Mouse (Mus musculus): ENCODE measurements at regions not wholly inside any gene's neighbourhood (a gene's known extent, or its start where the extent isn't known, plus 50 kb on each side); places are given as distances from the start of the nearest gene placed in this dataset.
"Not testable (repeated sequence)": the region's sequence is repeated elsewhere in the genome, so short reads cannot be mapped to it uniquely, and the experiment has no call there.

DNA sequence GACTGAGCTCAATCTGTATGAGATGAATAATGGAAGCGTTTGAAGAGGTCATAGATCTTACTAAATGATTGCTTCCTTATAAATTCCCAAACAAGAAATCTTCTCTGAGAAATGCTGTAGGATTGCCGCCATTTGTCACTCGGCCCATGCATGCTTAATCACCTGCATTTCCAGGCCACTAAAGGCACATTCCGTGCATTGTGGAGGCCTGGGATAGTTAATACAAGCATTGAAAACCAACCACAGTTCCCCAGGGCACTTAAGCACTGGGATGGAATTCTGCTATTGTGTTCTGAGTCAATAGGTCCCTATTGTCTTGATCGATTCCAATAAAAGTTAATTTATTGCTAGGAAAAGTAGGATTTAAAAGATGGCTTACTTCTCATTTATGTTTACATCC lies 92.5 kb downstream of the Naa11 start:
- ATAC-seq (replicated peaks; ENCODE audit: low FRiP score, low TSS enrichment, low read depth) (no peak), DNase-seq (ENCODE audit: low spot score) (no peak)
- H3K4me3 ChIP-seq (ENCODE audit: low read depth, low read length), result no peak overlapping the region
- H3K4me1 ChIP-seq (replicated peaks; ENCODE audit: control insufficient read depth, insufficient read depth, low read length), result no peaks in the 10 kb centered on the region
- no peaks in the 10 kb centered on the region for H3K27me3 ChIP-seq (replicated peaks; ENCODE audit: control insufficient read depth, insufficient read depth, low read length)
- H3K27ac ChIP-seq (ENCODE audit: low read depth), result no peak overlapping the region
- no peaks in the 10 kb centered on the region for H3K36me3 ChIP-seq (ENCODE audit: control insufficient read depth, insufficient read depth, low read length)
- H3K9ac ChIP-seq (ENCODE audit: low read length), result no peak overlapping the region
- H3K4me2 ChIP-seq (ENCODE audit: low read length), result no peak overlapping the region
- 72% methylated on average over 5 of the region's 5 CpGs for WGBS
- no peaks in the 10 kb centered on the region for H3K9me3 ChIP-seq (ENCODE audit: control insufficient read depth, low read length)

DNA sequence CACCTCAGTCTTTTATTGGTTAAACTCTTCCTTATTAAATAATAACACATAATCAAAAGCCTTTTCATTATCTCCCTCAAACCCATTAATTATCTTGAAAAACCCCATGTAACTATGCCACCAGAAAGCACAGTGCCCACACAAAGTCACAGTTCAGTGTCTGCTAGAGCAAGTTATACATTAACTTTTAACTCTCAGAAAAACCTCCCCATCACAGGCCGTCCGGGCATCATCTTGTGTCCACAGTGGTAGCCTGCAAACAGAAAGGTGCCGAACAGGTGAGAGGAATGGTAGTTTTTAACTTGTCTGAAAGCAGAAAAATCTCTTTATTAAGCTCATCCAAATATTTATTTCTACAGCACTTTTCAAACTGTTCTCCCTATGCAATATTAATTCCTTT lies 96.0 kb downstream of the Naa11 start:
- no peak for DNase-seq (ENCODE audit: low spot score)
- WGBS, result 68% methylated on average over 3 of the region's 3 CpGs

DNA sequence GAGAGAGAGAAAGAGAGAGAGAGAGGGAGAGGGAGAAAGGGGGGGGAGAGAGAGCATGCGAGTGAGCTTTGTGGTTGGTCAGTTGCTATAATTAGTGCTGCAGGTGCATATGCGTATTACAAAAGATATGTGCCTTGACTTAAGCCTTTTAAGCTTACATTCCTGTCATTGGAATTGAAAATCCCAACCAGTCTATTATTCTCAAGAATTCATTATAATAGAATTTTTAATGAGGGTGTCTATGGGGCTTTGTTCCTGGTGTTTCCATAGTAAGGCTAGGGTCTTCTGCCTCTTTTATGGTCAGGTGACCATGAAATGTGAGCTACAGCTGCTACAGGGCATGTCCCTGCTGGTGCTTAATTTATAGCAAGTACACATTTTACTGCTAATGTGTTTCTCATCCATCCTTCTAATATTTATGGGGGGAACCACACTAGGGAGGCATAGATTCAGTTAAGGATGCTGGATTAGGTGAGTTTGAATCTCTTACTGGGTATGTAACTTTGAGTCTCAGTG lies 102.0 kb downstream of the Naa11 start:
- Histone ChIP-seq H3K9me3 (ENCODE audit: control insufficient read depth, low read length) (no peaks in the 10 kb centered on the region), H3K4me2 (ENCODE audit: low read length) (no peak overlapping the region), H3K9ac (ENCODE audit: low read length) (no peak overlapping the region), H3K36me3 (ENCODE audit: control insufficient read depth, insufficient read depth, low read length) (no peaks in the 10 kb centered on the region), H3K27me3 (replicated peaks; ENCODE audit: control insufficient read depth, insufficient read depth, low read length) (no peaks in the 10 kb centered on the region), H3K27ac (ENCODE audit: low read depth) (no peak overlapping the region), H3K4me3 (ENCODE audit: low read depth, low read length) (no peak overlapping the region), H3K4me1 (replicated peaks; ENCODE audit: control insufficient read depth, insufficient read depth, low read length) (no peaks in the 10 kb centered on the region)
- ATAC-seq (replicated peaks; ENCODE audit: low FRiP score, low TSS enrichment, low read depth) (no peak), DNase-seq (ENCODE audit: low spot score) (no peak)
- 74% methylated on average over 2 of the region's 2 CpGs for WGBS

More for the DNA sequence above, 96.0 kb downstream of the Naa11 start:
- no peaks in the 10 kb centered on the region for H3K4me1 ChIP-seq (replicated peaks; ENCODE audit: control insufficient read depth, insufficient read depth, low read length)
- ATAC-seq (replicated peaks; ENCODE audit: low FRiP score, low TSS enrichment, low read depth), result no peak
- H3K36me3 ChIP-seq (ENCODE audit: control insufficient read depth, insufficient read depth, low read length), result no peaks in the 10 kb centered on the region
- no peaks in the 10 kb centered on the region for H3K27me3 ChIP-seq (replicated peaks; ENCODE audit: control insufficient read depth, insufficient read depth, low read length)
- no peak overlapping the region for H3K27ac ChIP-seq (ENCODE audit: low read depth)
- H3K4me2 ChIP-seq (ENCODE audit: low read length), result no peak overlapping the region
- no peak overlapping the region for H3K4me3 ChIP-seq (ENCODE audit: low read depth, low read length)
- H3K9me3 ChIP-seq (ENCODE audit: control insufficient read depth, low read length), result no peaks in the 10 kb centered on the region
- H3K9ac ChIP-seq (ENCODE audit: low read length), result no peak overlapping the region

DNA sequence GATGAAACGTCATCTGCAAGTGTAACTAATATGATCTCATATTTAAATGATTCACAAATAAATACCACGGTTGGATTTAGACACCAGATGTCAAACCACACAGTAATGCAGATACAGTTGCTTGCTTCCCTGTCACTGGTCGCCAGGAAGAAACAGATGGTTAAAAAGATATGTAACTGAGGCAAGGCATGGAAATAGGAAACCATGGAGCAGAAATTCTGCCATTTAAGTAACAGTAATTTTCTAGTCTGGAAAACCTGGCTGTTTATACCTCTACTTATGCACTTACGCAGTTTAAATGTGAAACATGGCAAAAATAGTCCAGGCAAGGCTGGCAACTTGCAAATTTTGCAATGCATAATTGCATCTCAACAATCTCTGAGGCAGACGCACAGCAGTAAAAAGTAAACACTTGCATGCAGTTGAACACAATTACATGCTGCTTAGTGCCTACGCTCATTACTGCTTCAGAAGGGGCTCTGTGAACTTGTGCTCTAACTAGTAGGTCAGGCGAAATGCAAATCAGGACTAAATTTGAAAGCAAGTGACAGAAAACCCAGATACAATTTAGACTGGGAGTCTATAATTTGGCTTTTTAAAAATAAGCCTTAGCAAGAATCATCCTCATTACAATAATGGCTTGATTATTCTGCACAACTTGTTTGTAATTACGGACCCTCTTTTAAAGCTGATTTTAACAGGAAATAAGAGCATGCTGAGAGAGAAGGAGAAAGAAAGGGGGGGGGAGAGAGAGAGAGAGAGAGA lies 102.6 kb downstream of the Naa11 start:
- H3K27me3 ChIP-seq (replicated peaks; ENCODE audit: control insufficient read depth, insufficient read depth, low read length), result no peaks in the 10 kb centered on the region
- no peaks in the 10 kb centered on the region for H3K36me3 ChIP-seq (ENCODE audit: control insufficient read depth, insufficient read depth, low read length)
- H3K4me1 ChIP-seq (replicated peaks; ENCODE audit: control insufficient read depth, insufficient read depth, low read length), result no peaks in the 10 kb centered on the region
- no peak overlapping the region for H3K4me2 ChIP-seq (ENCODE audit: low read length)
- no peak overlapping the region for H3K27ac ChIP-seq (ENCODE audit: low read depth)
- no peaks in the 10 kb centered on the region for H3K9me3 ChIP-seq (ENCODE audit: control insufficient read depth, low read length)
- no peak for ATAC-seq (replicated peaks; ENCODE audit: low FRiP score, low TSS enrichment, low read depth)
- no peak for DNase-seq (ENCODE audit: low spot score)
- WGBS, result 71% methylated on average over 8 of the region's 8 CpGs
- no peak overlapping the region for H3K9ac ChIP-seq (ENCODE audit: low read length)
- H3K4me3 ChIP-seq (ENCODE audit: low read depth, low read length), result no peak overlapping the region

DNA sequence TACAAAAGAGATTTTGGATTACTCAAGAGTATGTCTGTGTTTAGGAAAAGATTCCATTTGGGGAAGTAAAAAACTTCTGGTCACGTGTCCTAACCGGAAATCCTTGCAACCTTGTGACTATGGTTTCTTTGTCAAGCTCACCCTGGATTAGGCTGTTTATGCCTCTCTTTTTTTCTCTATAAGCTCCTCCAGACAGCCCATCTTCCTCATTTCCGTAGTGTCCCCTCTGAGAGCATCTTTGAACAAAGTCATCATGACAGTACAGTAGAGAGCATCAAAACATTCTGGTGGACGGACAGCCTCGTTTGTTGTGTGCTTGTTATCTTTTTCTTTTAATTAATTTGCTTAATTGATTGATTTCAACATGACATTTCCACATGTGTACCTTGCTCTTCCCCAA lies 112.7 kb downstream of the Naa11 start:
- H3K4me1 ChIP-seq (replicated peaks; ENCODE audit: control insufficient read depth, insufficient read depth, low read length), result 0 out of 2 replicates have a peak, but pooled peaks cover 2% of the 10 kb centered on the region

DNA sequence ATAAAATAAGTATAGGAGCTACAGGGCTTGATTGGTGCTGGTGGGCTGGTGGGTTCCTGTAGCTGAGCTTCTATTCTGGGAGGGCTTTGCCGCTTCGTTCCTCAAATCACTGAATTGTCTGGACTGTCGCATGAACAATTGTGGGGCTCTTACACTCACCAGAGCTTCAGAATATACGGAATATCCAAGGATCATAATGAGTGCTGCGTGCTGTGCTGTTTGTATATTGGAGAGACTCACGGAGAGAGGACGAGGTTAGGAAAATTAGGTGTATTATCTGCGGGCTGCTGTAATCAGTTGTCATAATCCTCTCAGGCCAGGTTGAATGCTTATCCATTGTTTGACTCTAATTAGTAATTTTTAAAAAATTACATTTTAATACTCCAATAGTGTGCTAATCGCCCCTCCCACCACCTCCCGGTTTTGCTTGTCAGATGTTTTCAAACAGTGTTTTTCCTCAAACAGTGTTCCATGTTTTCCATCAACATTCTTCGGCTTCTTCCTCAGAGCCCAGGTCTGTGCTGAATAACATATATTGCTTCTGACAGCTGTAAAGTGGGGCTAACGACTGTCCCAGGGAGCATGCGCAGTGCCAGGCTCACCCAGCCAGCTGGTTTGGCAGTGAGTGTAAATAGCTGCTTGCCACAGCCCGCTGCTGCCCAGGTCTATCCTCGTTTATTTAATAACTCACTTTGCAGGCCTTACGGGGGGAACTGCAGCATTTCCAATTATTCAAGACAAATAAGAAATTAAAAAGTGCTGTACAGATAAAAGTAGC lies 114.2 kb downstream of the Naa11 start:
- DNase-seq (ENCODE audit: low spot score), result no peak
- H3K36me3 ChIP-seq (ENCODE audit: control insufficient read depth, insufficient read depth, low read length), result no peaks in the 10 kb centered on the region
- H3K27me3 ChIP-seq (replicated peaks; ENCODE audit: control insufficient read depth, insufficient read depth, low read length), result no peaks in the 10 kb centered on the region
- no peak for ATAC-seq (replicated peaks; ENCODE audit: low FRiP score, low TSS enrichment, low read depth)
- no peak overlapping the region for H3K9ac ChIP-seq (ENCODE audit: low read length)
- H3K9me3 ChIP-seq (ENCODE audit: control insufficient read depth, low read length), result no peaks in the 10 kb centered on the region
- no peak overlapping the region for H3K4me3 ChIP-seq (ENCODE audit: low read depth, low read length)
- 0 out of 2 replicates have a peak, but pooled peaks cover 2% of the 10 kb centered on the region for H3K4me1 ChIP-seq (replicated peaks; ENCODE audit: control insufficient read depth, insufficient read depth, low read length)
- no peak overlapping the region for H3K4me2 ChIP-seq (ENCODE audit: low read length)
- H3K27ac ChIP-seq (ENCODE audit: low read depth), result no peak overlapping the region
- WGBS, result 62% methylated on average over 16 of the region's 16 CpGs

More for the DNA sequence above, 112.7 kb downstream of the Naa11 start:
- Histone ChIP-seq H3K4me2 (ENCODE audit: low read length) (no peak overlapping the region), H3K36me3 (ENCODE audit: control insufficient read depth, insufficient read depth, low read length) (no peaks in the 10 kb centered on the region), H3K9me3 (ENCODE audit: control insufficient read depth, low read length) (no peaks in the 10 kb centered on the region), H3K4me3 (ENCODE audit: low read depth, low read length) (no peak overlapping the region), H3K27me3 (replicated peaks; ENCODE audit: control insufficient read depth, insufficient read depth, low read length) (no peaks in the 10 kb centered on the region), H3K9ac (ENCODE audit: low read length) (no peak overlapping the region), H3K27ac (ENCODE audit: low read depth) (no peak overlapping the region)
- WGBS, result 79% methylated on average over 5 of the region's 5 CpGs
- ATAC-seq (replicated peaks; ENCODE audit: low FRiP score, low TSS enrichment, low read depth), result no peak
- no peak for DNase-seq (ENCODE audit: low spot score)

DNA sequence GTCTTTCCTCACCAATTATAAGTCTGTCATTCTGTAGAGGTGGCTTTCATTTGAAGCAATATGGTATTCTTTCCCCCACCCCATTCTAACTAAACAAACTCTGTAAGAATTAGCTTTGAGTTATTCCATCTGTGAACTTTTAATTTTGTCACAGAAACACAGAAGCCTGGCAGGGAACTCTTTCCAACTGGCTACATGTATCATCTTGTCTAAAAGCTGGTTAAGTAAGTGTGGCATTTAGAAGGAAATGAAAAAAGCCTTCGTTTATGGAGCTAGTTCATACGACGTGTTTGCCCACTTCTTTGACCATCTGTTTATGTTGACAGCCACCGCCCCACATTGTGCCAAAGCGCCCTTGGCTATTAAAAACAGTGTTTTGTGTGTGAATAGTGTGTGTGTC lies 115.5 kb downstream of the Naa11 start:
- Histone ChIP-seq H3K4me3 (ENCODE audit: low read depth, low read length) (no peak overlapping the region), H3K27me3 (replicated peaks; ENCODE audit: control insufficient read depth, insufficient read depth, low read length) (no peaks in the 10 kb centered on the region), H3K9me3 (ENCODE audit: control insufficient read depth, low read length) (no peaks in the 10 kb centered on the region), H3K27ac (ENCODE audit: low read depth) (no peak overlapping the region), H3K4me1 (replicated peaks; ENCODE audit: control insufficient read depth, insufficient read depth, low read length) (0 out of 2 replicates have a peak, but pooled peaks cover 2% of the 10 kb centered on the region), H3K4me2 (ENCODE audit: low read length) (no peak overlapping the region), H3K36me3 (ENCODE audit: control insufficient read depth, insufficient read depth, low read length) (no peaks in the 10 kb centered on the region), H3K9ac (ENCODE audit: low read length) (no peak overlapping the region)
- DNase-seq (ENCODE audit: low spot score) (no peak), ATAC-seq (replicated peaks; ENCODE audit: low FRiP score, low TSS enrichment, low read depth) (no peak)
- WGBS, result 73% methylated on average over 5 of the region's 5 CpGs

DNA sequence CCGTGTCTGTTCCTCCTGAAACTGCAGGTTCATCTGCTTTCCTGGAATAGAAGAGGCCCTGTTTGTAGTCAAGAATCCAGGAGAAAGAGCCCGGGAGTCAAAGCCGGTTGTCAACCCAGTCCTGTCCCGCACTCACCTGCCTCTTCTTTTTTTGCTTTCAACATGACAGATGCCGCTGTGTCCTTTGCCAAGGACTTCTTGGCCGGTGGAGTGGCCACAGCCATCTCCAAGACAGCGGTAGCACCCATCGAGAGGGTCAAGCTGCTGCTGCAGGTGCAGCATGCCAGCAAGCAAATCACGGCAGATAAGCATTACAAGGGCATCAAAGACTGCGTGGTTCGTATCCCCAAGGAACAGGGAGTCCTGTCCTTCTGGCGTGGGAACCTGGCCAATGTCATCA lies 127.5 kb downstream of the Naa11 start:
- H3K4me3 ChIP-seq (ENCODE audit: low read depth, low read length); DNase-seq (ENCODE audit: low spot score); H3K9ac ChIP-seq (ENCODE audit: low read length); H3K36me3 ChIP-seq (ENCODE audit: control insufficient read depth, insufficient read depth, low read length); H3K27me3 ChIP-seq (replicated peaks; ENCODE audit: control insufficient read depth, insufficient read depth, low read length); H3K9me3 ChIP-seq (ENCODE audit: control insufficient read depth, low read length); H3K27ac ChIP-seq (ENCODE audit: low read depth); H3K4me2 ChIP-seq (ENCODE audit: low read length); H3K4me1 ChIP-seq (replicated peaks; ENCODE audit: control insufficient read depth, insufficient read depth, low read length); ATAC-seq (replicated peaks; ENCODE audit: low FRiP score, low TSS enrichment, low read depth): not testable (repeated sequence)
- 90% methylated on average over 12 of the region's 12 CpGs for WGBS
